Mouse (Mus musculus) liver, adult 2 months (tissue): ENCODE data around the gene Hoxd9.

Experiments used
- CTCF ChIP-seq: fragments of 200-500 bp; IDR thresholded peaks from 2 replicates; pipeline ENCODE4 v1.5.1; 2011; ENCODE audit warnings: low read depth, low read length, control low read depth
- POLR2A ChIP-seq: fragments of 200-500 bp; IDR thresholded peaks from 2 replicates; pipeline ENCODE4 v1.6.1; 2011; ENCODE audit warnings: low read length, control low read depth; ENCODE audit not compliant: insufficient read depth; ENCODE audit errors: extremely low read depth

- TF ChIP-seq CTCF (no peak), POLR2A (no peak)
These were observed 48.9 kb downstream of the Hoxd9 start for GRCm38 (mm10) chr2:74746298-74746921.
